Mouse (Mus musculus) adrenal gland, adult (tissue): ENCODE results near the gene Fcnb.

Source experiments
- DNase-seq, 2 experiments: peaks; one replicate each; pipeline ENCODE4 v3.0.0; 2022 to 2023; ENCODE audit warnings: low spot score in 1 of 2; ENCODE audit not compliant: inconsistent age in 2 of 2

Fcnb gene

GRCm38 (mm10) chr2:28086112-28086511 lies 1.4 kb upstream of the Fcnb start:
- DNase-seq, result no peak

GRCm38 (mm10) chr2:28075616-28076187 lies 9.0 kb downstream of the Fcnb start:
- no peak for DNase-seq

GRCm38 (mm10) chr2:28068537-28068878 lies 16.2 kb downstream of the Fcnb start:
- DNase-seq, result no peak

- DNase-seq, result no peak
Observed at GRCm38 (mm10) chr2:28067821-28068536, 16.7 kb downstream of the Fcnb start.

- no peak for DNase-seq
Observed at GRCm38 (mm10) chr2:28067175-28067574, 17.5 kb downstream of the Fcnb start.

GRCm38 (mm10) chr2:28066686-28067085 lies 18.0 kb downstream of the Fcnb start:
- no peak for DNase-seq

- no peak for DNase-seq
Observed at GRCm38 (mm10) chr2:28065081-28065651, 19.5 kb downstream of the Fcnb start.

GRCm38 (mm10) chr2:28064339-28065080 lies 20.2 kb downstream of the Fcnb start:
- no peak for DNase-seq

GRCm38 (mm10) chr2:28063711-28064338 lies 20.9 kb downstream of the Fcnb start:
- no peak for DNase-seq

GRCm38 (mm10) chr2:28059922-28060321 lies 24.8 kb downstream of the Fcnb start:
- DNase-seq, result no peak

GRCm38 (mm10) chr2:28047092-28047491 lies 37.6 kb downstream of the Fcnb start:
- DNase-seq, result no peak

GRCm38 (mm10) chr2:28046311-28046710 lies 38.4 kb downstream of the Fcnb start:
- DNase-seq, result no peak

- DNase-seq, result no peak
Observed at GRCm38 (mm10) chr2:28044920-28045598, 39.6 kb downstream of the Fcnb start.

- no peak for DNase-seq
Observed at GRCm38 (mm10) chr2:28040466-28040865, 44.2 kb downstream of the Fcnb start.

- DNase-seq, result peak in 1 of 2 experiments; percentile 75
Observed at GRCm38 (mm10) chr2:28039647-28040325, 44.9 kb downstream of the Fcnb start.

GRCm38 (mm10) chr2:28038391-28039096 lies 46.1 kb downstream of the Fcnb start:
- peak in 1 of 2 experiments; percentile 42 for DNase-seq

- peak in 1 of 2 experiments; percentile 52 for DNase-seq
Observed at GRCm38 (mm10) chr2:28037505-28038390, 46.9 kb downstream of the Fcnb start.

GRCm38 (mm10) chr2:28036788-28037187 lies 47.9 kb downstream of the Fcnb start:
- DNase-seq, result no peak
